Mouse (Mus musculus) megakaryocyte progenitor cell, adult 5-6 weeks (primary cell): ENCODE measurements around the gene Gm10961. TPM values are rescaled to one million over a fixed set of nuclear protein-coding genes. Genes with fewer than 3 reads are reported as not detected.

Experiments used
- ATAC-seq: replicated peaks from 2 replicates; pipeline ENCODE4 v1.8.0; 2016; ENCODE audit warnings: mild to moderate bottlenecking, moderate TSS enrichment, inconsistent platforms; ENCODE audit not compliant: poor library complexity
- total RNA-seq, 2 experiments: library from RNA; stranded (forward) in 1 of 2; stranded (reverse) in 1 of 2; fragments of 157-497, 149-512 nt in 1 of 2; fragments of 200-1000 nt in 1 of 2; gene quantifications; 2 replicates each; pipeline versions ENCODE4 v1.2.3 to v1.2.4; 2015 to 2017

The Gm10961 gene
- total RNA-seq, 2 experiments from 2014 or later = not detected

GRCm38 (mm10) chr3:107656151-107656550 is 25.0 kb downstream of the Gm10961 start:
- ATAC-seq = no peak

- no peak for ATAC-seq
Observed at GRCm38 (mm10) chr3:107656888-107657287, 25.8 kb downstream of the Gm10961 start.

GRCm38 (mm10) chr3:107659000-107659399 is 27.9 kb downstream of the Gm10961 start:
- ATAC-seq = peak; percentile 60; the same call in 1 of the 2 replicates

GRCm38 (mm10) chr3:107664641-107665040 is 33.5 kb downstream of the Gm10961 start:
- no peak for ATAC-seq

- no peak for ATAC-seq
Observed at GRCm38 (mm10) chr3:107667426-107667825, 36.3 kb downstream of the Gm10961 start.

GRCm38 (mm10) chr3:107668786-107669185 is 37.7 kb downstream of the Gm10961 start:
- no peak for ATAC-seq

- ATAC-seq = no peak
Observed at GRCm38 (mm10) chr3:107670500-107670899, 39.4 kb downstream of the Gm10961 start.

GRCm38 (mm10) chr3:107671509-107671908 is 40.4 kb downstream of the Gm10961 start:
- ATAC-seq = peak; percentile 46

- ATAC-seq = peak; percentile 68
Observed at GRCm38 (mm10) chr3:107680790-107681576, 49.9 kb downstream of the Gm10961 start.

Other genes starting within 250 kb of the Gm10961 start
- not detected in 2 replicates for gene Kcnc4, start 171.8 kb upstream of the Gm10961 start, total RNA-seq (2015)
- gene Kcnc4, start 171.8 kb upstream of the Gm10961 start, total RNA-seq (2017) = not detected in 2 replicates
- not detected in 2 replicates for gene Slc6a17, start 113.3 kb upstream of the Gm10961 start, total RNA-seq (2015)
- gene Slc6a17, start 113.3 kb upstream of the Gm10961 start, total RNA-seq (2017) = not detected in 2 replicates
- gene Ubl4b, start 76.2 kb upstream of the Gm10961 start, total RNA-seq (2015) = not detected in 2 replicates
- gene Ubl4b, start 76.2 kb upstream of the Gm10961 start, total RNA-seq (2017) = not detected in 2 replicates
- gene Alx3, start 36.3 kb upstream of the Gm10961 start, total RNA-seq (2015) = not detected in 2 replicates
- gene Alx3, start 36.3 kb upstream of the Gm10961 start, total RNA-seq (2017) = not detected in 2 replicates
- gene Strip1, start 372 bp downstream of the Gm10961 start, total RNA-seq (2015) = 18.5 and 19.7 TPM in 2 replicates
- gene Strip1, start 372 bp downstream of the Gm10961 start, total RNA-seq (2017) = 18.5 and 26.1 TPM in 2 replicates
- 82.8 and 84.9 TPM in 2 replicates for gene Ahcyl1, start 65.2 kb downstream of the Gm10961 start, total RNA-seq (2015)
- 42.3 and 73.4 TPM in 2 replicates for gene Ahcyl1, start 65.2 kb downstream of the Gm10961 start, total RNA-seq (2017)
- 2.2 and 4.8 TPM in 2 replicates for gene Csf1, start 129.1 kb downstream of the Gm10961 start, total RNA-seq (2015)
- 1.5 and 4.6 TPM in 2 replicates for gene Csf1, start 129.1 kb downstream of the Gm10961 start, total RNA-seq (2017)
- 0.07 and 0.12 TPM in 2 replicates for gene Eps8l3, start 245.9 kb downstream of the Gm10961 start, total RNA-seq (2015)
- not detected in 2 replicates for gene Eps8l3, start 245.9 kb downstream of the Gm10961 start, total RNA-seq (2017)